Mouse (Mus musculus): Measurements from ENCODE around the gene Rsrc1. TPM values are rescaled to one million over a fixed set of nuclear protein-coding genes. Genes with fewer than 3 reads are reported as not detected.

The Rsrc1 gene
- polyA plus RNA-seq (2014; fragmentation: Nextera tagmentation; extraction: Ambion mirVana), result 32.1 and 33.8 TPM in 2 replicates

- Histone ChIP-seq H3K27ac (ENCODE audit: low read depth, low read length) (peak within 1 kb of the TSS; percentile 64), H3K27me3 (ENCODE audit: control insufficient read depth, insufficient read depth, low read length) (peaks cover 66% of the 10 kb centered on the region)
These were observed at the start of gene Rsrc1 for GRCm38 (mm10) chr3:66981101-66981661. TSS of gene Rsrc1 (plus strand) at chr3:66981390.

GRCm38 (mm10) chr3:66939675-66940074, 41.5 kb upstream of the Rsrc1 start:
- no peaks in the 10 kb centered on the region for H3K27me3 ChIP-seq (ENCODE audit: control insufficient read depth, insufficient read depth, low read length)
- H3K4me3 ChIP-seq (ENCODE audit: low read depth, low read length), result no peak overlapping the region
- H3K36me3 ChIP-seq (ENCODE audit: control insufficient read depth, insufficient read depth, low read length), result no peaks in the 10 kb centered on the region
- no peaks in the 10 kb centered on the region for H3K9me3 ChIP-seq (replicated peaks; ENCODE audit: control insufficient read depth, low read length)
- WGBS (ENCODE audit: insufficient replicate concordance), result 73% methylated on average over 10 of the region's 10 CpGs
- H3K4me2 ChIP-seq, result no peak overlapping the region
- no peak overlapping the region for H3K27ac ChIP-seq (ENCODE audit: low read depth, low read length)
- H3K4me1 ChIP-seq (ENCODE audit: control insufficient read depth, insufficient read depth, low read length), result no peaks in the 10 kb centered on the region
- H3K9ac ChIP-seq (ENCODE audit: low read depth, low read length), result no peak overlapping the region
- ATAC-seq (replicated peaks; ENCODE audit: insufficient number of reproducible peaks, low FRiP score, low TSS enrichment), result no peak

More at GRCm38 (mm10) chr3:66981101-66981661, at the start of gene Rsrc1:
- peak; percentile 62 for ATAC-seq (replicated peaks; ENCODE audit: insufficient number of reproducible peaks, low FRiP score, low TSS enrichment)
- peak within 1 kb of the TSS; percentile 66 for H3K9ac ChIP-seq (ENCODE audit: low read depth, low read length)
- peak within 1 kb of the TSS; percentile 61 for H3K4me3 ChIP-seq (ENCODE audit: low read depth, low read length)
- no peaks in the 10 kb centered on the region for H3K36me3 ChIP-seq (ENCODE audit: control insufficient read depth, insufficient read depth, low read length)
- peak within 1 kb of the TSS; percentile 94 for H3K4me2 ChIP-seq
- WGBS (ENCODE audit: insufficient replicate concordance), result 0% methylated on average over 56 of the region's 62 CpGs
- H3K4me1 ChIP-seq (ENCODE audit: control insufficient read depth, insufficient read depth, low read length), result peaks cover 3% of the 10 kb centered on the region; the same call in 1 of the 2 replicates
- no peaks in the 10 kb centered on the region for H3K9me3 ChIP-seq (replicated peaks; ENCODE audit: control insufficient read depth, low read length)

- H3K9ac ChIP-seq (ENCODE audit: low read depth, low read length), result no peak overlapping the region
- H3K9me3 ChIP-seq (replicated peaks; ENCODE audit: control insufficient read depth, low read length), result no peaks in the 10 kb centered on the region
- no peaks in the 10 kb centered on the region for H3K36me3 ChIP-seq (ENCODE audit: control insufficient read depth, insufficient read depth, low read length)
- no peaks in the 10 kb centered on the region for H3K27me3 ChIP-seq (ENCODE audit: control insufficient read depth, insufficient read depth, low read length)
- H3K27ac ChIP-seq (ENCODE audit: low read depth, low read length), result no peak overlapping the region
- no peaks in the 10 kb centered on the region for H3K4me1 ChIP-seq (ENCODE audit: control insufficient read depth, insufficient read depth, low read length)
- WGBS (ENCODE audit: insufficient replicate concordance), result 53% methylated on average over 2 of the region's 2 CpGs
- H3K4me2 ChIP-seq, result no peak overlapping the region
- ATAC-seq (replicated peaks; ENCODE audit: insufficient number of reproducible peaks, low FRiP score, low TSS enrichment), result no peak
- no peak overlapping the region for H3K4me3 ChIP-seq (ENCODE audit: low read depth, low read length)
These were observed 26.1 kb upstream of the Rsrc1 start for GRCm38 (mm10) chr3:66955126-66955525.

GRCm38 (mm10) chr3:66959972-66960371, 21.2 kb upstream of the Rsrc1 start:
- Histone ChIP-seq H3K9me3 (replicated peaks; ENCODE audit: control insufficient read depth, low read length) (no peaks in the 10 kb centered on the region), H3K9ac (ENCODE audit: low read depth, low read length) (no peak overlapping the region), H3K4me1 (ENCODE audit: control insufficient read depth, insufficient read depth, low read length) (no peaks in the 10 kb centered on the region), H3K27me3 (ENCODE audit: control insufficient read depth, insufficient read depth, low read length) (no peaks in the 10 kb centered on the region), H3K4me2 (no peak overlapping the region), H3K4me3 (ENCODE audit: low read depth, low read length) (no peak overlapping the region), H3K27ac (ENCODE audit: low read depth, low read length) (no peak overlapping the region), H3K36me3 (ENCODE audit: control insufficient read depth, insufficient read depth, low read length) (no peaks in the 10 kb centered on the region)
- no peak for ATAC-seq (replicated peaks; ENCODE audit: insufficient number of reproducible peaks, low FRiP score, low TSS enrichment)
- WGBS (ENCODE audit: insufficient replicate concordance), result 41% methylated on average over 5 of the region's 5 CpGs

- no peak for ATAC-seq (replicated peaks; ENCODE audit: insufficient number of reproducible peaks, low FRiP score, low TSS enrichment)
- no peak overlapping the region for H3K9ac ChIP-seq (ENCODE audit: low read depth, low read length)
These were observed 16.3 kb upstream of the Rsrc1 start for GRCm38 (mm10) chr3:66964884-66965283.

GRCm38 (mm10) chr3:66967508-66967907, 13.7 kb upstream of the Rsrc1 start:
- WGBS (ENCODE audit: insufficient replicate concordance), result 66% methylated on average over 4 of the region's 4 CpGs
- Histone ChIP-seq H3K4me1 (ENCODE audit: control insufficient read depth, insufficient read depth, low read length) (peaks cover 9% of the 10 kb centered on the region; the same call in 1 of the 2 replicates), H3K27ac (ENCODE audit: low read depth, low read length) (no peak overlapping the region), H3K9me3 (replicated peaks; ENCODE audit: control insufficient read depth, low read length) (no peaks in the 10 kb centered on the region), H3K27me3 (ENCODE audit: control insufficient read depth, insufficient read depth, low read length) (peaks cover 36% of the 10 kb centered on the region), H3K36me3 (ENCODE audit: control insufficient read depth, insufficient read depth, low read length) (no peaks in the 10 kb centered on the region), H3K4me2 (no peak overlapping the region), H3K9ac (ENCODE audit: low read depth, low read length) (no peak overlapping the region), H3K4me3 (ENCODE audit: low read depth, low read length) (no peak overlapping the region)
- no peak for ATAC-seq (replicated peaks; ENCODE audit: insufficient number of reproducible peaks, low FRiP score, low TSS enrichment)

More at GRCm38 (mm10) chr3:66964884-66965283, 16.3 kb upstream of the Rsrc1 start:
- WGBS (ENCODE audit: insufficient replicate concordance), result 59% methylated on average over 3 of the region's 3 CpGs
- no peaks in the 10 kb centered on the region for H3K36me3 ChIP-seq (ENCODE audit: control insufficient read depth, insufficient read depth, low read length)
- H3K9me3 ChIP-seq (replicated peaks; ENCODE audit: control insufficient read depth, low read length), result no peaks in the 10 kb centered on the region
- no peaks in the 10 kb centered on the region for H3K4me1 ChIP-seq (ENCODE audit: control insufficient read depth, insufficient read depth, low read length)
- H3K4me3 ChIP-seq (ENCODE audit: low read depth, low read length), result no peak overlapping the region
- H3K4me2 ChIP-seq, result no peak overlapping the region
- peaks cover 16% of the 10 kb centered on the region for H3K27me3 ChIP-seq (ENCODE audit: control insufficient read depth, insufficient read depth, low read length)
- H3K27ac ChIP-seq (ENCODE audit: low read depth, low read length), result no peak overlapping the region

GRCm38 (mm10) chr3:66970261-66970660, 10.9 kb upstream of the Rsrc1 start:
- Histone ChIP-seq H3K9me3 (replicated peaks; ENCODE audit: control insufficient read depth, low read length) (no peaks in the 10 kb centered on the region), H3K36me3 (ENCODE audit: control insufficient read depth, insufficient read depth, low read length) (no peaks in the 10 kb centered on the region), H3K9ac (ENCODE audit: low read depth, low read length) (no peak overlapping the region), H3K4me2 (peak overlapping the region; percentile 55), H3K27me3 (ENCODE audit: control insufficient read depth, insufficient read depth, low read length) (peaks cover 58% of the 10 kb centered on the region), H3K27ac (ENCODE audit: low read depth, low read length) (no peak overlapping the region), H3K4me1 (ENCODE audit: control insufficient read depth, insufficient read depth, low read length) (peaks cover 9% of the 10 kb centered on the region; the same call in 1 of the 2 replicates), H3K4me3 (ENCODE audit: low read depth, low read length) (peak overlapping the region; percentile 27; the same call in 1 of the 2 replicates)
- ATAC-seq (replicated peaks; ENCODE audit: insufficient number of reproducible peaks, low FRiP score, low TSS enrichment), result no peak
- 3% methylated on average over 10 of the region's 10 CpGs for WGBS (ENCODE audit: insufficient replicate concordance)

GRCm38 (mm10) chr3:66970661-66971331, 10.4 kb upstream of the Rsrc1 start:
- peak overlapping the region; percentile 55 for H3K4me2 ChIP-seq

More at GRCm38 (mm10) chr3:66970661-66971331, 10.4 kb upstream of the Rsrc1 start:
- Histone ChIP-seq H3K27me3 (ENCODE audit: control insufficient read depth, insufficient read depth, low read length) (peaks cover 59% of the 10 kb centered on the region), H3K27ac (ENCODE audit: low read depth, low read length) (no peak overlapping the region), H3K9ac (ENCODE audit: low read depth, low read length) (no peak overlapping the region), H3K9me3 (replicated peaks; ENCODE audit: control insufficient read depth, low read length) (no peaks in the 10 kb centered on the region), H3K36me3 (ENCODE audit: control insufficient read depth, insufficient read depth, low read length) (no peaks in the 10 kb centered on the region), H3K4me3 (ENCODE audit: low read depth, low read length) (peak overlapping the region; percentile 27; the same call in 1 of the 2 replicates), H3K4me1 (ENCODE audit: control insufficient read depth, insufficient read depth, low read length) (peaks cover 9% of the 10 kb centered on the region; the same call in 1 of the 2 replicates)
- under 1% methylated on average over 29 of the region's 29 CpGs for WGBS (ENCODE audit: insufficient replicate concordance)
- ATAC-seq (replicated peaks; ENCODE audit: insufficient number of reproducible peaks, low FRiP score, low TSS enrichment), result no peak

Measured in heart, embryonic 11.5 days (tissue).